Mouse (Mus musculus): ENCODE data around the gene Dok1. TPM values are rescaled to one million over a fixed set of nuclear protein-coding genes. Genes with fewer than 3 reads are reported as not detected.

Gene Dok1
- polyA plus RNA-seq, 1 experiment from 2014 or later: 30.0 TPM

DNA sequence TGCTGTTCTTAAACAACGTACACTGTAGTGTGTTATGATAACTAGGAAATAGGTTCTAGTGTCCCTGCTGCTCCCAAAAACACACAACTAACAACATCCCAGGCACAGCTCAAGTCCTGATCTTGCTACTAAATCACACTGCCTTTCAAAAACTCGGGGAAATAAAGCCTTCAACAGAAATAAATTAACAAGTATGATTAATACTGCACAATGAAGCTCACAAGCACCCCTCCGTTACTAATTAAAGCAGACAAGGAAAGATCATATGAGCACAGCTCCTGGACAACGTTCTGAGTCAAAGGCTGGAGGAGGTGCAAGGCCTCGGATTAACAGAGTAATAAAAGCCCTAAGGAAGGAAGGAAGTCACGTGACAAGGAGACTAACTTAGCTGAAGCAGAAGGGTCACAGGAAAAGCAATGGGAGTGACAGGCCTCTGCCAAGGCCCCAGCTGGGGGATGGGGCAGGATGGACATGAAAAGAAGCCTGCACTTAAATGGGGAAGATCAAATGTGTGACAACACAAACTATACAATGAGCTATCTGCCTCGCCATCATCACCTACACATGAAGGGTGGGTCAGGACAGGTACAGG lies 35.7 kb downstream of the Dok1 start:
- peak overlapping the region; percentile 99 for H3K27ac ChIP-seq
- no peak overlapping the region; the same call in 1 of the 2 replicates for H3K4me3 ChIP-seq (ENCODE audit: inconsistent target)
- peaks cover 10% of the 10 kb centered on the region for H3K79me2 ChIP-seq (ENCODE audit: inconsistent target)
- H3K36me3 ChIP-seq (ENCODE audit: inconsistent target): no peaks in the 10 kb centered on the region
- 4% methylated on average over 7 of the region's 7 CpGs for WGBS (ENCODE audit: missing documents)

GRCm38 (mm10) chr6:82996740-82997315 lies 36.4 kb downstream of the Dok1 start:
- Histone ChIP-seq H3K36me3 (ENCODE audit: inconsistent target) (no peaks in the 10 kb centered on the region), H3K4me3 (ENCODE audit: inconsistent target) (no peak overlapping the region; the same call in 1 of the 2 replicates), H3K27ac (peak overlapping the region; percentile 99), H3K79me2 (ENCODE audit: inconsistent target) (peaks cover 2% of the 10 kb centered on the region)
- WGBS (ENCODE audit: missing documents): under 1% methylated on average over 11 of the region's 11 CpGs

GRCm38 (mm10) chr6:82994372-82994771 lies 38.9 kb downstream of the Dok1 start:
- 74% methylated on average over 7 of the region's 7 CpGs for WGBS (ENCODE audit: missing documents)
- no peaks in the 10 kb centered on the region for H3K79me2 ChIP-seq (ENCODE audit: inconsistent target)
- no peak overlapping the region for H3K27ac ChIP-seq
- H3K36me3 ChIP-seq (ENCODE audit: inconsistent target): no peaks in the 10 kb centered on the region
- H3K4me3 ChIP-seq (ENCODE audit: inconsistent target): no peak overlapping the region

GRCm38 (mm10) chr6:82993696-82994095 lies 39.6 kb downstream of the Dok1 start:
- Histone ChIP-seq H3K79me2 (ENCODE audit: inconsistent target) (no peaks in the 10 kb centered on the region), H3K4me3 (ENCODE audit: inconsistent target) (no peak overlapping the region), H3K27ac (no peak overlapping the region), H3K36me3 (ENCODE audit: inconsistent target) (no peaks in the 10 kb centered on the region)
- WGBS (ENCODE audit: missing documents): 93% methylated on average over 1 of the region's 1 CpGs

GRCm38 (mm10) chr6:82987411-82987971 lies 45.8 kb downstream of the Dok1 start:
- Histone ChIP-seq H3K4me3 (ENCODE audit: inconsistent target) (no peak overlapping the region), H3K79me2 (ENCODE audit: inconsistent target) (no peaks in the 10 kb centered on the region), H3K27ac (no peak overlapping the region), H3K36me3 (ENCODE audit: inconsistent target) (no peaks in the 10 kb centered on the region)
- WGBS (ENCODE audit: missing documents): 85% methylated on average over 9 of the region's 9 CpGs

Other genes starting within 250 kb of the Dok1 start
- gene Sema4f, start 93.7 kb downstream of the Dok1 start, polyA plus RNA-seq (2018): not detected in 3 replicates
- gene M1ap, start 86.6 kb downstream of the Dok1 start, polyA plus RNA-seq (2018): 1.2 to 2.1 TPM (median 1.8 TPM) in 3 replicates
- 6.0 to 8.2 TPM (median 7.6 TPM) in 3 replicates for gene Loxl3, start 702 bp upstream of the Dok1 start, polyA plus RNA-seq (2018)
- gene Aup1, start 21.1 kb upstream of the Dok1 start, polyA plus RNA-seq (2018): 192 to 272 TPM (median 246 TPM) in 3 replicates
- 33.7 to 84.6 TPM (median 58.6 TPM) in 3 replicates for gene Htra2, start 21.8 kb upstream of the Dok1 start, polyA plus RNA-seq (2018)
- gene Dqx1, start 24.4 kb upstream of the Dok1 start, polyA plus RNA-seq (2018): 0.23 to 0.54 TPM (median 0.51 TPM) in 3 replicates
- gene Tlx2, start 36.8 kb upstream of the Dok1 start, polyA plus RNA-seq (2018): not detected in 3 replicates
- 9.8 to 13.6 TPM (median 11.0 TPM) in 3 replicates for gene Pcgf1, start 44.4 kb upstream of the Dok1 start, polyA plus RNA-seq (2018)
- 0.40 to 1.3 TPM (median 0.66 TPM) in 3 replicates for gene Lbx2, start 52.9 kb upstream of the Dok1 start, polyA plus RNA-seq (2018)
- gene Ccdc142, start 68.1 kb upstream of the Dok1 start, polyA plus RNA-seq (2018): 0.99 to 3.0 TPM (median 1.5 TPM) in 3 replicates
- 1.6 to 3.7 TPM (median 2.8 TPM) in 3 replicates for gene Gm42688, start 68.1 kb upstream of the Dok1 start, polyA plus RNA-seq (2018)
- gene Mrpl53, start 75.6 kb upstream of the Dok1 start, polyA plus RNA-seq (2018): 18.3 to 47.9 TPM (median 27.0 TPM) in 3 replicates
- 8.4 to 31.8 TPM (median 16.2 TPM) in 3 replicates for gene Mogs, start 82.0 kb upstream of the Dok1 start, polyA plus RNA-seq (2018)
- gene Wbp1, start 88.1 kb upstream of the Dok1 start, polyA plus RNA-seq (2018): 13.1 to 20.6 TPM (median 14.1 TPM) in 3 replicates
- 16.6 to 24.5 TPM (median 22.9 TPM) in 3 replicates for gene Ino80b, start 92.0 kb upstream of the Dok1 start, polyA plus RNA-seq (2018)
- 1.3 to 2.1 TPM (median 1.4 TPM) in 3 replicates for gene Rtkn, start 102.0 kb upstream of the Dok1 start, polyA plus RNA-seq (2018)
- gene Wdr54, start 122.9 kb upstream of the Dok1 start, polyA plus RNA-seq (2018): 0.30 to 1.1 TPM (median 0.42 TPM) in 3 replicates
- 0.19 TPM in 1 of 3 replicates, not detected in the others for gene 1700003E16Rik, start 122.9 kb upstream of the Dok1 start, polyA plus RNA-seq (2018)
- 61.5 to 68.3 TPM (median 66.2 TPM) in 3 replicates for gene Dctn1, start 132.4 kb upstream of the Dok1 start, polyA plus RNA-seq (2018)
- not detected in 3 replicates for gene Slc4a5, start 186.4 kb upstream of the Dok1 start, polyA plus RNA-seq (2018)